In the genomic region with DNA sequence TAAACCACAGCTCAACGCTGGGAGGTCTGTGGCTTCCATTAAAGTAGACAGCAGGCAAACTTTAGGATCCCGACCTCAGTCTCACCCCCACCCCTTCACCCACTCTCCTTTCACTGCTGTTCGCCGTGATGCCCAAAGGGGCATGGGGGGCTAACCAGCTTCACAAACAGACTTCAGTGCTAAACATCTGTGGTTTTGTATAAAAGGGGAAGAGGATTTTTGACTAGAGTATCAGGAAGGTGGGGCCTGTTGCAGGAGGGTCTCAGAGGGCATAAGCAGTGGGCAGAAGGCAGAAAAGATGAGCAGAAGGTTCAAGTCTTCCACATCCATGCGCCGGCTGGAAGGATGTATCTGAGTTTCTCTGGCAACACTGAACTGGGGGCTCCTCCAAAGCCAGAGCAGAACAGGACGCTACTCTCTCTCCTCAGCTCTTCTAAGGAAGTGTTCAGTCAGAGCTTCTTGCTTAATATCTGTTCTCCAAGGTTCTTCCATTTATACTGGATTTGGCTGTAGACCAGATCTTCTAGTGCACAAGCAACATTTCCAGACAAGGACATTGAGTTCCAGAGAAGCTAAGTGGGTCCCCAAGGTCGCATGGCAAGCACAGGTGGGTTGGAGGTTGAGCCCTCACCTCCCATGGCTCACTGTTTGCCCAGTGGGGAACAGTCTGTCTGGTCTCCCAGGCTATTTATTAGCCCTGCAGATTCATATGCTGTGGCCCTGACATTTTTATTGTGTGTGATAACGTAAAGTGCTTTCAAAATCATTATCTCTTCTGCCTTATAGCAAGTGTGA, we compare ENCODE assay signal across 8 mouse cellular contexts. TPM values are rescaled to one million over a fixed set of nuclear protein-coding genes. Genes with fewer than 3 reads are reported as not detected.
DNase-seq lines count a peak whose midpoint lies in the region; ATAC-seq and TF ChIP-seq lines count a peak whose summit lies in the region.

No protein-coding gene starts in this region.

- H3K9me3 ChIP-seq in forebrain, embryonic 12.5 days = no peaks in the 10 kb centered on the region
- no peaks in the 10 kb centered on the region for H3K9me3 ChIP-seq in intestine, embryonic 16.5 days (ENCODE audit: control insufficient read depth, low read length)
- H3K9me3 ChIP-seq in neural tube, embryonic 14.5 days (ENCODE audit: control insufficient read depth, low read length) = no peaks in the 10 kb centered on the region

- intact Hi-C loops in left cerebral cortex, adult 2 months (cut with DNase I) = no loop called here

- peak overlapping the region; percentile 74 for H3K4me3 ChIP-seq in left cerebral cortex, adult 2 months
- no peak overlapping the region for H3K4me3 ChIP-seq in forebrain, embryonic 12.5 days (replicated peaks)
- no peak overlapping the region; the same call in 1 of the 2 replicates for H3K4me3 ChIP-seq in intestine, embryonic 16.5 days (ENCODE audit: low read length)
- H3K4me3 ChIP-seq in neural tube, embryonic 14.5 days (ENCODE audit: low read depth, low read length) = peak overlapping the region; percentile 79

- peaks cover 24% of the 10 kb centered on the region for H3K27me3 ChIP-seq in forebrain, embryonic 12.5 days
- no peaks in the 10 kb centered on the region for H3K27me3 ChIP-seq in intestine, embryonic 16.5 days (replicated peaks; ENCODE audit: control insufficient read depth, insufficient read depth, low read length)
- no peaks in the 10 kb centered on the region for H3K27me3 ChIP-seq in neural tube, embryonic 14.5 days (ENCODE audit: control insufficient read depth, insufficient read depth, low read length)

- peak overlapping the region; percentile 17; the same call in 1 of the 2 replicates for H3K9ac ChIP-seq in forebrain, embryonic 12.5 days
- no peak overlapping the region for H3K9ac ChIP-seq in intestine, embryonic 16.5 days (ENCODE audit: low read depth, low read length)
- H3K9ac ChIP-seq in neural tube, embryonic 14.5 days (replicated peaks; ENCODE audit: low read depth, low read length) = 0 out of 2 replicates have a peak overlapping the region, but pooled peaks have one; percentile 8

- peak overlapping the region; percentile 37 for H3K27ac ChIP-seq in left cerebral cortex, adult 2 months
- H3K27ac ChIP-seq in forebrain, embryonic 12.5 days = no peak overlapping the region
- H3K27ac ChIP-seq in intestine, embryonic 16.5 days (ENCODE audit: low read length) = no peak overlapping the region
- no peak overlapping the region for H3K27ac ChIP-seq in neural tube, embryonic 14.5 days (ENCODE audit: low read depth, low read length)

- 67% methylated on average over 9 of the region's 9 CpGs for whole genome bisulfite sequencing in forebrain, embryonic 12.5 days
- WGBS in intestine, embryonic 16.5 days = 60% methylated on average over 9 of the region's 9 CpGs
- 41% methylated on average over 9 of the region's 9 CpGs for WGBS in neural tube, embryonic 14.5 days

- ATAC-seq in forebrain, embryonic 12.5 days (ENCODE audit: low FRiP score) = no peak
- no peak for ATAC-seq in intestine, embryonic 16.5 days
- ATAC-seq in neural tube, embryonic 14.5 days (ENCODE audit: low read depth) = no peak

- H3K4me2 ChIP-seq in forebrain, embryonic 12.5 days = peak overlapping the region; percentile 90
- peak overlapping the region; percentile 96 for H3K4me2 ChIP-seq in intestine, embryonic 16.5 days (ENCODE audit: low read depth, low read length)
- H3K4me2 ChIP-seq in neural tube, embryonic 14.5 days (ENCODE audit: low read depth, low read length) = peak overlapping the region; percentile 92

- DNase-seq in left cerebral cortex, adult 2 months (ENCODE audit: extremely low spot score in 1 of 2, low spot score in 2 of 2) = no peak
- no peak for DNase-seq in left cerebral cortex, adult 8-10 months (ENCODE audit: low spot score in 2 of 2)
- DNase-seq in ovary, postnatal 10 days (ENCODE audit: low spot score) = no peak
- DNase-seq in kidney, postnatal 25 days = no peak
- no peak for DNase-seq in layer of hippocampus, adult 8-10 months (ENCODE audit: low spot score in 2 of 2)

- peaks cover 31% of the 10 kb centered on the region for H3K4me1 ChIP-seq in forebrain, embryonic 12.5 days
- H3K4me1 ChIP-seq in intestine, embryonic 16.5 days (ENCODE audit: control insufficient read depth, insufficient read depth, low read length) = peaks cover 21% of the 10 kb centered on the region
- peaks cover 32% of the 10 kb centered on the region for H3K4me1 ChIP-seq in neural tube, embryonic 14.5 days (ENCODE audit: control insufficient read depth, insufficient read depth, low read length)

- no peak for TF ChIP-seq CTCF in left cerebral cortex, adult 2 months (IDR thresholded peaks at IDR 0.05)

- no peaks in the 10 kb centered on the region; the same call in 1 of the 2 replicates for H3K36me3 ChIP-seq in forebrain, embryonic 12.5 days (replicated peaks)
- no peaks in the 10 kb centered on the region for H3K36me3 ChIP-seq in intestine, embryonic 16.5 days (ENCODE audit: control insufficient read depth, insufficient read depth, low read length)
- no peaks in the 10 kb centered on the region for H3K36me3 ChIP-seq in neural tube, embryonic 14.5 days (ENCODE audit: control insufficient read depth, insufficient read depth, low read length)

RNA-seq across cellular contexts. Expression of a gene that starts 2.8 kb away (rescaled TPM):
- total RNA-seq in left cerebral cortex, adult 2 months (2021) = 100 to 1,000 TPM; 277 to 284 TPM
- 100 to 1,000 TPM; 250 to 274 (median 263) TPM for total RNA-seq in left cerebral cortex, adult 8-10 months (2022)
- 4.6 and 6.0 TPM in 2 replicates for polyA plus RNA-seq in forebrain, embryonic 12.5 days (2016; fragmentation: Nextera tagmentation; extraction: Ambion mirVana)
- 5.0 TPM in 2 replicates for polyA plus RNA-seq in intestine, embryonic 16.5 days (2015; fragmentation: Nextera tagmentation; extraction: Ambion mirVana)
- 40.8 and 44.3 TPM in 2 replicates for polyA plus RNA-seq in neural tube, embryonic 14.5 days (2014; fragmentation: Nextera tagmentation; extraction: Ambion mirVana)
- total RNA-seq in layer of hippocampus, adult 8-10 months (2022) = 100 to 1,000 TPM; 343 to 388 (median 379) TPM

RNA-seq across cellular contexts. Expression of a gene that starts 25.4 kb away (rescaled TPM):
- total RNA-seq in left cerebral cortex, adult 2 months (2021) = 10 to 100 TPM; 12.7 to 16.5 TPM
- 10 to 100 TPM; 12.3 to 15.3 (median 13.9) TPM for total RNA-seq in left cerebral cortex, adult 8-10 months (2022)
- 24.8 and 25.8 TPM in 2 replicates for polyA plus RNA-seq in forebrain, embryonic 12.5 days (2016; fragmentation: Nextera tagmentation; extraction: Ambion mirVana)
- 13.2 and 13.3 TPM in 2 replicates for polyA plus RNA-seq in intestine, embryonic 16.5 days (2015; fragmentation: Nextera tagmentation; extraction: Ambion mirVana)
- polyA plus RNA-seq in neural tube, embryonic 14.5 days (2014; fragmentation: Nextera tagmentation; extraction: Ambion mirVana) = 7.0 and 8.9 TPM in 2 replicates
- 10 to 100 TPM; 14.6 to 18.9 (median 15.8) TPM for total RNA-seq in layer of hippocampus, adult 8-10 months (2022)

Comparison
In these comparisons a context has a peak if more than half of its experiments do, and no peak if none do; other contexts are left out.
1. H3K4me3 ChIP-seq: peak in left cerebral cortex, adult 2 months (single experiment) and neural tube, embryonic 14.5 days (single experiment); none in forebrain, embryonic 12.5 days (single experiment) and intestine, embryonic 16.5 days (single experiment).
2. Peak in every context shown above with its lines, with median percentiles within 50 percentile points of each other: H3K4me2 ChIP-seq.